Mouse (Mus musculus) kidney, embryonic 15.5 days (tissue): Measurements from ENCODE around the gene Syne3. TPM values are rescaled to one million over a fixed set of nuclear protein-coding genes. Genes with fewer than 3 reads are reported as not detected.

Experiments
- ATAC-seq: fragments of 200-750 bp; cut with Nextera tagmentation; replicated peaks from 2 replicates; pipeline ENCODE4 v1.8.0; 2017; ENCODE audit warnings: moderate TSS enrichment; ENCODE audit not compliant: low FRiP score
- H3K27ac ChIP-seq: fragments of 300-500 bp; sonication (generic); 2 replicates; pipeline ENCODE4 v1.5.1; 2015; ENCODE audit warnings: mild to moderate bottlenecking, inconsistent platforms
- H3K27me3 ChIP-seq: fragments of 300-500 bp; sonication (generic); 2 replicates; pipeline ENCODE4 v1.6.1; 2015; ENCODE audit warnings: inconsistent platforms
- H3K36me3 ChIP-seq: fragments of 300-500 bp; sonication (generic); 2 replicates; pipeline ENCODE4 v1.6.1; 2015; ENCODE audit warnings: inconsistent platforms
- H3K4me1 ChIP-seq: fragments of 300-500 bp; sonication (generic); 2 replicates; pipeline ENCODE4 v1.6.1; 2015; ENCODE audit warnings: inconsistent platforms
- H3K4me2 ChIP-seq: fragments of 300-500 bp; sonication (generic); 2 replicates; pipeline ENCODE4 v1.6.1; 2015; ENCODE audit warnings: moderate library complexity, mild to moderate bottlenecking, inconsistent platforms
- H3K4me3 ChIP-seq: fragments of 300-500 bp; sonication (generic); replicated peaks from 2 replicates; pipeline ENCODE4 v1.5.1; 2015; ENCODE audit warnings: mild to moderate bottlenecking, inconsistent platforms
- H3K9ac ChIP-seq: fragments of 300-500 bp; sonication (generic); 2 replicates; pipeline ENCODE4 v1.6.1; 2015; ENCODE audit warnings: mild to moderate bottlenecking, inconsistent platforms
- H3K9me3 ChIP-seq: fragments of 300-500 bp; sonication (generic); replicated peaks from 2 replicates; pipeline ENCODE4 v1.6.1; 2016; ENCODE audit warnings: inconsistent platforms
- WGBS: fragments of 180-500 bp; shearing (Covaris S2); methylation state at CpG from one replicate; pipeline ENCODE4 v1.1.7; 2015; ENCODE audit warnings: mixed read lengths; 5-methylcytosine and 5-hydroxymethylcytosine counted together
- polyA plus RNA-seq: library from polyadenylated mRNA; unstranded; fragments of >200 nt; fragmentation: Nextera tagmentation; extraction: Ambion mirVana; gene quantifications from 2 replicates; pipeline ENCODE4 v1.2.1, GENCODE M21; 2015

Syne3 gene
- polyA plus RNA-seq, 1 experiment from 2014 or later = 0.82 TPM

DNA sequence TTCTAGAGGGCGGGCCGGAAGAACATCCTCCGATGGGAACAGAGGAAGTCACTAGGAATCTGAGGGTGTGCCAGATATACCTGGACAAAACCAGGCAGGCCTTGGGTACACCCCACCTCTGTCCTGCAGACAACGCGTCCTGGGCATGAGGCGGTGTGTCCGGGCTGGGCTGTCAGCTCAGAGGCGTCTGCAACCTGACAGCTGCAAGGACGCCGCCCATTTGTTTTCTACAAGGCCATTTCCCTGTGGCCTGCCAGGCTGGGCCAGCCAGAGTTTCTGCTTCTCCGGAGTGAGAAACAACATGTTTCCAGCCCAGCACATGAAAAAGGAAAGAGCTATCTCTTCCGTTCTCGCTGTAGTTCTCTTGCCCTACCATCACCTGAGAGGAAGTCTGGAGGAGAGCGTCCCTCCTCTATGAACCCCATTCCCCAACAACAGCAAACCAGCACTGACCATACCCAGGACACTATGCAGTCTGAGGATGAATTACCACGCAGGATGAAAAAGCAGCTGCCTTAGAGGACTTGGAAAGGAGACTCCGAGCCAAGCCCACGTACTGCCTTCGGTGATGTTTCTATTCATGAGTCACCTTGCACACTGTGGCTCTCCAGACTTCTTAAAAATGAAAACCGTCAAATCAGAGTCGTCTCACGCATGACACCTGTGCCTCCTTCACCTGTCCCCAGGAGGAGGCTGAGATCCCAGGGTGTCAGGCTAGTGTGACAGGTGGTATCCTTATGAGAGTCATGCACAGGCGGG is 4.5 kb downstream of the Syne3 start:
- Histone ChIP-seq H3K9ac (no peak overlapping the region), H3K4me2 (no peak overlapping the region), H3K9me3 (no peaks in the 10 kb centered on the region), H3K4me3 (no peak overlapping the region), H3K36me3 (no peaks in the 10 kb centered on the region), H3K27ac (no peak overlapping the region), H3K27me3 (peaks cover 32% of the 10 kb centered on the region), H3K4me1 (peaks cover 35% of the 10 kb centered on the region)
- 77% methylated on average over 22 of the region's 22 CpGs for WGBS
- ATAC-seq = no peak

DNA sequence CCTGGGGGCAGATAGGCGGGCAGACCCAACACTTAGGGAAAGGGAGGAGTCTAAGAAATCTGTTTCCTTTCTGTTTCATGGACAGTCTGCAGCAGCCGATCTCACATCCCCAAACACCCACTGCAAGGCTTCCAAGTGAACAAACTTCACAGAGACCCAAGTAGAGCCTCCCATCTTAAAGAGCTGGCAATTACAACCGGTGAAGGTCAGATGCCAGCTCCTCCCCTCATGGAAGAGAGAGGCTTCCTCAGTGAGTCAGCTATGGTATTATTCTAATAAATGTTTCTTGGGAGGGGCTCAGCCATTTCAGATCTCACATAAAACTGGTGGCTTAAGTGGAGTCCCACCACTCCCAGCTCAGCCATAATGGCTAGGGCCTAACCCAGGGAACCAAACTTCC is 5.9 kb downstream of the Syne3 start:
- H3K27ac ChIP-seq = no peak overlapping the region
- no peak overlapping the region for H3K9ac ChIP-seq
- ATAC-seq = no peak
- no peak overlapping the region for H3K4me3 ChIP-seq
- H3K4me2 ChIP-seq = no peak overlapping the region
- H3K4me1 ChIP-seq = peaks cover 21% of the 10 kb centered on the region
- WGBS = 59% methylated on average over 3 of the region's 3 CpGs
- H3K36me3 ChIP-seq = no peaks in the 10 kb centered on the region
- H3K27me3 ChIP-seq = peaks cover 30% of the 10 kb centered on the region
- H3K9me3 ChIP-seq = no peaks in the 10 kb centered on the region

DNA sequence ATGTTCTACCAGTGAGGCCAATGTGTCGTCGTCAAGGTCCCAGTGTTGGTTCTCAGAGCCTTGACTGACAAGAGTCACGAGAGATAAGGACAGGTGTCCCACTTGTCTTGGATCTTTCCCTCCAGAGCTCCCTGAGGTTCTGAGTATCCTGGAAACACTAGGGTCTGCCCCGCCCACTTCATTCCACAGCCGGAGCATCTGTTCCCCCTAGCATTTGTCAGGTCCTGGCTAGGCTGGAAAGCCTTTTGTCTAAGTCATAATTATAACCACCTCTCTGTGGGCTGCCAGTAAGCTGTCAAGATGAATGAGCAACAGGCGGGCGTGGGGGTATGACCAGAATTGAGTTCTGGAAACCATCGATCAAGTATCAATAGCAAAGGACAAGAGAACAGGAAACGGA is 6.5 kb downstream of the Syne3 start:
- Histone ChIP-seq H3K4me3 (no peak overlapping the region), H3K27me3 (peaks cover 25% of the 10 kb centered on the region), H3K4me1 (peaks cover 16% of the 10 kb centered on the region), H3K9ac (no peak overlapping the region), H3K9me3 (no peaks in the 10 kb centered on the region), H3K36me3 (no peaks in the 10 kb centered on the region), H3K27ac (no peak overlapping the region), H3K4me2 (no peak overlapping the region)
- 49% methylated on average over 9 of the region's 9 CpGs for WGBS
- ATAC-seq = no peak

DNA sequence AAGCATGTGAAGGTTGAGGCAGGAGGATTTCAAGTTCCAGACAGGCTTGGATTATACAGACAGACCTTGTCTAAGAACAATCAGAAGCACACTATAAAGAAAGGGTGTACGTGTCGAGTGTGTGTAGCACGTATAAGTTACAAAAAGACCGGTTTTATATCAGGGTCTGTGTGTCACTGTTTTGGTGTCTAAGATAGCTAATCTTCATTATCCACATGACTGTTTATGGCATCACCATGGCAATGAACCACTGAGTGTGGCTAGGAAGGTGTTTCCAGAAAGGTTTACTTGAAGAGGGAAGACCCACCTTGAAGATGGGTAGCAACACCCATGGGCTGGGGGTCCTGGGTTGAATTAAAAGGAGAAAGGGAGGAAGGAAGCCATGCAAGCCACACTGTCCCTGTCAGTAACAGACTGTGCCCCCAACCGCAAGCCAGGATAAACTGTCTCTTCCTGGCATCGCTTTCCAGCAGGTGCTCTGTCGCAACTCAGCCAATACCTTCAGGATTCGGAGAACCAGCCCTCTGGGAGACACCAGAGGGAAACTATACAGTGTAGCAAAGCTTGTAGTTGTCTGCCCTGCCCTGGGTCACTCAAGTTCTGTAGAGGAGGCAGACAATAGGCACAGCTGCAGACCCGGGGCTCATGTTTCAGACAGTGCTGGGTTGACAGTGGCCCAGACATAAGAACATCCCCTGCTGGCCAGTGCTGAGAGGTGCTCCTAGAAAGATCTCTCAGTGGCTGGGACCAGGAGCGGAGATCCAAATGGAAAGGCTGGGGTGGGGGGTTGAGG is 7.1 kb downstream of the Syne3 start:
- ATAC-seq = peak; percentile 77
- no peaks in the 10 kb centered on the region for H3K9me3 ChIP-seq
- peaks cover 19% of the 10 kb centered on the region for H3K27me3 ChIP-seq
- H3K4me3 ChIP-seq = no peak overlapping the region
- peaks cover 15% of the 10 kb centered on the region for H3K4me1 ChIP-seq
- no peak overlapping the region for H3K27ac ChIP-seq
- H3K4me2 ChIP-seq = no peak overlapping the region
- H3K9ac ChIP-seq = no peak overlapping the region
- H3K36me3 ChIP-seq = no peaks in the 10 kb centered on the region
- 69% methylated on average over 10 of the region's 10 CpGs for WGBS

DNA sequence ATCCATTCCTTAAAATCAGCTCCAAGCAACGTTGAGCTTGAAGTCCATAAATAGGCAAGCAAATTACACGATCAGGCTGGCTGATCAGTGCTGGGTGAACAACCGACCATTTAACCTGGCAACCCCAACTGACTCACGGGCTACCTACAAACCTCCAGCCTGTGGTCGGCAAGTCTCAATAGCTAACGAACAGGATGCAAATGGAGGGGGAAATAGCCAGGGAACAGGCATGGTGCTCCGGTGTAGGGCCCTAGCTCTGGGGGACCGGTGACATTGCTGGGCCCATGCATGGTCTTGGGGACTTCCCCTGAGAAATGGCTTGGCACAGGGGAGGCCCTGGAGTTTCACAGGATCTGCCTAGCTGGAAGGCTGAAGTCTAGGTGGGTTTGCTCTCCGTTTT is 8.3 kb downstream of the Syne3 start:
- H3K27ac ChIP-seq = no peak overlapping the region
- H3K4me3 ChIP-seq = no peak overlapping the region
- H3K4me1 ChIP-seq = peaks cover 15% of the 10 kb centered on the region
- no peak for ATAC-seq
- 80% methylated on average over 9 of the region's 9 CpGs for WGBS
- no peaks in the 10 kb centered on the region for H3K36me3 ChIP-seq
- no peak overlapping the region for H3K9ac ChIP-seq
- H3K9me3 ChIP-seq = no peaks in the 10 kb centered on the region
- no peak overlapping the region for H3K4me2 ChIP-seq
- H3K27me3 ChIP-seq = peaks cover 9% of the 10 kb centered on the region; the same call in 1 of the 2 replicates

DNA sequence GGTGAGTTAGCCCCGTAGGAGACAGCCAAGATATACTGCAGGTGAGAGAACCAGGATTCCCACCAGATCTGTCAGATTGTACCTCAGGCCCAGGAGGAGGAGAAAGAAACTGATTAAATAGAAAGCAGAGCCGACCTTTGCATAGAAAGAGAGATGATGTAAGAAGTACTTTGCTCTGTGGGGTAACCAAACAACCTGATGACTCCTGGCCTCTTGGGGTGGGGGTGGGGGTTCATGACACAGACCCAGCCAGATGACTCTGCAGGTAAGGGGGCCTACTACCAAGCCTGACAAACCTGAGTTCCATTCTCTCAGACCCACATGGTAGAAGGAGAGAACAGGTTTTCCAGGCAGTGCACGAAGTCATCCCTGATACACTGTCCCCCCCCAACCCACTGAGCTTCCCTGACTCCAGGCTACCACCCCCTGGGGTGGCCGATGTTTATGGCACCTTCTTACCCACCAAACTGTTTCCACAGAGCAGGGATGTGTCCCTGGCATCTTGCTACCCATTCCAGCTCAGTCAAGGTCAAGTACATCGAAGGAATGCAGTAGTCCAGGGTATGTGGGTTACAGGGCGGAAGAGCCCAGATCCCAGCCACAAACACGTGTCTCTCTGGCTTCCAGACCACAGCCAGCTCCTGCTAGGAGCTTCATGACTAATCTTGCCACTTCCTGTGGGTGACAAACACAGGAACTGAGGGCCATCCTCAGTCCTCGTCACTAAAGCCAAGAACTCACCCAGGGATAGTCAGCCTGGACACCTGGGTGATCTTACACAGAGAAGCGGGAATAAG is 8.9 kb downstream of the Syne3 start:
- no peak overlapping the region for H3K4me3 ChIP-seq
- H3K4me1 ChIP-seq = peaks cover 15% of the 10 kb centered on the region
- no peaks in the 10 kb centered on the region for H3K9me3 ChIP-seq
- H3K4me2 ChIP-seq = no peak overlapping the region
- 0 out of 2 replicates have a peak, but pooled peaks cover 7% of the 10 kb centered on the region for H3K27me3 ChIP-seq
- no peak overlapping the region for H3K9ac ChIP-seq
- H3K36me3 ChIP-seq = no peaks in the 10 kb centered on the region
- ATAC-seq = 0 out of 2 replicates have a peak, but pooled peaks have one; percentile 30
- WGBS = 71% methylated on average over 9 of the region's 9 CpGs
- H3K27ac ChIP-seq = no peak overlapping the region

DNA sequence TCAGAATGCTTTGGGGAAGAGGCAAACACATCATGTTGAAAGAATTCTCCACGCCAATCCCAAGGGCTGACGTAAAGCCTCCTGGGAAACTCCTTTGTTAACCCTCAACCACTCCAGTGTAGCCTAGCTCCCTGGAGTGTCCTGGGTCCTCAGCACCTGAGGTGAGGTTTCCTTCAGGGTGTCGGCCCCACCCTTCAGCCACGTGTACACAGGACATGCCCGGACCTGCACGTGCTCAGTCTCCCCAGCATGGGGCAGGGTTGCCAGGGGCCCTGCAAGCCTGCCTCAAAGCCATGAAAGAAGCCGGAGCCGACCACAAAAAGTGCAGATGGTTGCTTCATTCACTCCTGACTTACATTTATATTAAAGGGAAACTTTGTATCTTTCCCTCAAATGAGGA is 10.4 kb downstream of the Syne3 start:
- Histone ChIP-seq H3K9ac (no peak overlapping the region), H3K4me1 (peaks cover 17% of the 10 kb centered on the region), H3K27ac (no peak overlapping the region), H3K4me2 (no peak overlapping the region), H3K36me3 (no peaks in the 10 kb centered on the region), H3K27me3 (0 out of 2 replicates have a peak, but pooled peaks cover 3% of the 10 kb centered on the region), H3K9me3 (no peaks in the 10 kb centered on the region), H3K4me3 (no peak overlapping the region)
- 76% methylated on average over 8 of the region's 8 CpGs for WGBS
- ATAC-seq = no peak

DNA sequence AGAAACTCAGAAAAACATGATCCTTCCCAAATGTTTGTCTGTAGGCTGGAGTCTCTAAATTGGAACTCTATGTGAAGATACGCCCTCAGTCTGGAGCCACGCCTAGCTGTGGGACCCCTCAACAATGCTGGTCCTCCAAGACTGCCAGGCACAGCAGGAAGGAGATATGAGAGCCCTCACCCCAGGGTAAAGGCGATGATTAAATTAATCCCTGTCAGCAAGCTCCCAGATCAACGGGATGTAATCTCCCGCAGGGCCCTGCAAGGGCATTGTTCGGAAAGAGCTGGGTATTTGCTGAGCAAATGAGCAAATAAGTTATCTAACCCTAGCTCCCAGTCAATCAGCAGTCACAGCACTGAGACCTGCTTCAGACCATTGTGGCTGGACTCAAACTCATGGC is 11.1 kb downstream of the Syne3 start:
- Histone ChIP-seq H3K9ac (no peak overlapping the region), H3K4me2 (no peak overlapping the region), H3K36me3 (no peaks in the 10 kb centered on the region), H3K27me3 (0 out of 2 replicates have a peak, but pooled peaks cover 3% of the 10 kb centered on the region), H3K4me3 (no peak overlapping the region), H3K4me1 (peaks cover 17% of the 10 kb centered on the region), H3K9me3 (no peaks in the 10 kb centered on the region), H3K27ac (no peak overlapping the region)
- ATAC-seq = no peak
- 85% methylated on average over 6 of the region's 6 CpGs for WGBS

DNA sequence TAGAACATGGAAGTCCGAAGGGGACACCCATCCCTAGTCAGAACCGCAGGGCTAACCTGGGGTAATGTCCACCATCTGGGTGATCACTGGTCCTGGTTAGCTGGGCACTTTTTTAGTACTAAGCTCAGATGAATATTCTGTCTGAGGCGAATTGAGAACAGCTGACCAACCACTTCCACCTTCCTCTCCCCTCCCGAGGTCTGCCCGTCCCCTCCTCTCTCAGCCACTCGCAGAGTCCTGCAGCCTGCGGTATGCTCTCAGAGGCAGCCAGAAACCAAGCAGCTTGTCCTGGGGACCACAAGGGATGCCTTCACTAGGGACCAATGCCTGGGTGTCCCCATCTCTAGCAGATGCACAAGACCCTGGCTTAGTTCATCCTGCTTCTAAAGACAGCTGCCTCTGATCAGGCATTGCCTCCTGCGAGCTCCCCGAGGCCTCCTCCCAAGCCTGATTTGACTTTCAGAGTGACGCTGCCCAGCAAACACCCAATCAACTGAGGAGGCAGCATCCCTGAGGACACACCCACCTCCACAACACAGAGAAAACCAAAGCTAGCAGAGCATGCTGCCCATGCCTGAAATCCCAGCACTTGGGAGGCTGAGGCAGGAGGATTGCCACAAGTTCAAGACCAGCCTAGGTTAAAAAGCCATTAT is 11.8 kb downstream of the Syne3 start:
- 0 out of 2 replicates have a peak, but pooled peaks cover 2% of the 10 kb centered on the region for H3K27me3 ChIP-seq
- no peak for ATAC-seq
- H3K27ac ChIP-seq = no peak overlapping the region
- H3K9me3 ChIP-seq = no peaks in the 10 kb centered on the region
- 84% methylated on average over 10 of the region's 10 CpGs for WGBS
- H3K4me2 ChIP-seq = no peak overlapping the region
- H3K4me1 ChIP-seq = peaks cover 14% of the 10 kb centered on the region
- no peaks in the 10 kb centered on the region for H3K36me3 ChIP-seq
- no peak overlapping the region for H3K4me3 ChIP-seq
- H3K9ac ChIP-seq = no peak overlapping the region

DNA sequence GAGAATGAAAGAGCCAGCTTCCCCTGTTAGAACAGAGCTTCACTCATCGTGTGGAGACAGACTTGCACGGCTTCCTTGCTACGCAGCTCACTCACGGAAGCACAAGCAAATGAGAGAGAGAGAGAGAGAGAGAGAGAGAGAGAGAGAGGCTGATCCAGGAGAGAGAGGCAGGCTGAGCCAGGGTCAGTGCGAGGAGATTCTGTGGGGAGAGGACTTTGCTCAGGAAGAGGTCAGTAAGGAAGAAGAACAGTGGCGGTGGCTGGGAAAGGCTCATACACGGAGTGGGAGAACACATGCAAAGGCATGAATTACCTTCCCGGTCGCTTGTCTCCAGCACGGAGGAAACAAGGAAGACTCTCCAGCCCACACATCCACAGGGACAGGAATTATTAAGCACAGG is 12.4 kb downstream of the Syne3 start:
- H3K4me2 ChIP-seq = no peak overlapping the region
- no peaks in the 10 kb centered on the region for H3K9me3 ChIP-seq
- H3K4me3 ChIP-seq = no peak overlapping the region
- WGBS = 77% methylated on average over 10 of the region's 10 CpGs
- peaks cover 12% of the 10 kb centered on the region; the same call in 1 of the 2 replicates for H3K4me1 ChIP-seq
- ATAC-seq = no peak
- no peaks in the 10 kb centered on the region for H3K27me3 ChIP-seq
- no peaks in the 10 kb centered on the region for H3K36me3 ChIP-seq
- no peak overlapping the region for H3K27ac ChIP-seq
- no peak overlapping the region for H3K9ac ChIP-seq

DNA sequence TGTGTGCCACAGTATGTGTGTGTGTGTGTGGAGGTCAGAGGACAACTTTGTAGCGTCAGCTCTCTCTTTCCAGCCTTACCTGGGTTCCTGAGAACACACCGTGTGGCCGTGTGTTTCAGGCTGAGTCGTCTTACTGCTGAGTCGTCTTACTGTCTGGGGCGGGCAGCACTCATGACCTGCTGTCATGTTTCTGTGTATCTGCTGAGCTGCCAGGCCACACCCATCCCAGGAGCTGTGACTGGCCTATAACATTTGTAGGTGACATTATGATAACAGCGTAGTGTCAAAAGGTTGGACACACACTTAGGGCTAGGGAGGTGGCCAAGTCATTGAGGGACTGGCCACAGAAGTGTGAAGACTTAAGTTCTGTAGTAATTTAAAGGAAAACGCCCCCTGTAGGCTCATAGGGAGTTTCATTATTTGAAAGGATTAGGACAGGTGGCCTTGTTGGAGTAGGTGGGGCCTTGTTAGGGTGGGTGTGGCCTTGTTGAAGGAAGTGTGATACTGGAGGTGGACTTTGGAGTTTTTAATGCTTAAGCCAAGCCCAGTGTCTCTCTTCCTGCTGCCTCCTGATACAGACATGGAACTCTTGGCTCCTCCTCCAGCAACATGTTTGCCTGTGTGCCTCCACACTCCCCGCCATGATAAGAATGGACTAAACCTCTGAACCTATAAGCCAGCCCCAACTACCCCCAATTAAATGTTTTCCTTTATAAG is 13.4 kb downstream of the Syne3 start:
- Histone ChIP-seq H3K27ac (no peak overlapping the region), H3K27me3 (no peaks in the 10 kb centered on the region), H3K36me3 (no peaks in the 10 kb centered on the region), H3K4me2 (no peak overlapping the region), H3K4me3 (no peak overlapping the region), H3K9ac (no peak overlapping the region), H3K9me3 (no peaks in the 10 kb centered on the region), H3K4me1 (peaks cover 12% of the 10 kb centered on the region; the same call in 1 of the 2 replicates)
- no peak for ATAC-seq
- 83% methylated on average over 9 of the region's 9 CpGs for WGBS
